In genomic region chr5:53258038-53258786, GRCm38 (mm10) we compare ENCODE assay signal across 8 mouse cellular contexts. TPM values are rescaled to one million over a fixed set of nuclear protein-coding genes. Genes with fewer than 3 reads are reported as not detected.
A peak's percentile ranks its signal among the peaks of the same experiment; 100 is the strongest.
DNase-seq lines count a peak whose midpoint lies in the region; ATAC-seq and TF ChIP-seq lines count a peak whose summit lies in the region.

No protein-coding gene starts in this region.

- DNase-seq in heart, adult 18-20 months: no peak
- DNase-seq in ES-E14 (ENCODE audit: low read depth, low spot score): no peak
- peak; percentile 63 for DNase-seq in embryo, embryonic 9.5 days (ENCODE audit: extremely low spot score)
- DNase-seq in retina, postnatal 1 day: peak; percentile 75
- DNase-seq in spleen, adult 18-20 months: no peak

- peak overlapping the region; percentile 61 for H3K9ac ChIP-seq in heart, embryonic 11.5 days (ENCODE audit: low read depth, low read length)
- 0 out of 2 replicates have a peak overlapping the region, but pooled peaks have one; percentile 0 for H3K9ac ChIP-seq in ES-E14 (ENCODE audit: insufficient read depth, low read depth, low read length, poor library complexity, severe bottlenecking)
- H3K9ac ChIP-seq in hindbrain, embryonic 15.5 days: peak overlapping the region; percentile 28
- no peak overlapping the region for H3K9ac ChIP-seq in liver, embryonic 16.5 days (ENCODE audit: low read depth, low read length)

- peaks cover 4% of the 10 kb centered on the region for H3K4me1 ChIP-seq in heart, embryonic 11.5 days (ENCODE audit: control insufficient read depth, insufficient read depth, low read length)
- peaks cover 3 to 7% of the 10 kb centered on the region in 2 experiments; a peak in 3 of 4 replicates for H3K4me1 ChIP-seq in ES-E14 (ENCODE audit: control insufficient read depth in 2 of 2, insufficient read depth in 2 of 2, low read length in 2 of 2, poor library complexity in 1 of 2)
- peaks cover 18% of the 10 kb centered on the region for H3K4me1 ChIP-seq in hindbrain, embryonic 15.5 days (replicated peaks)
- H3K4me1 ChIP-seq in liver, embryonic 16.5 days (ENCODE audit: control insufficient read depth, low read depth, low read length): no peaks in the 10 kb centered on the region

- in situ Hi-C loops in ES-E14 (cut with MboI; ENCODE audit: low sequenced_read_pairs in 2 of 2, unreplicated experiment in 2 of 2): no loop called here

- H3K4me3 ChIP-seq in heart, embryonic 11.5 days (ENCODE audit: low read depth, low read length): peak overlapping the region; percentile 40
- peak overlapping the region; percentile 8 to 14; a peak in 3 of 4 replicates for H3K4me3 ChIP-seq in ES-E14 (ENCODE audit: insufficient read depth in 1 of 2, low read depth in 1 of 2, low read length in 2 of 2, poor library complexity in 1 of 2, severe bottlenecking in 1 of 2)
- H3K4me3 ChIP-seq in hindbrain, embryonic 15.5 days: peak overlapping the region; percentile 36
- peak overlapping the region; percentile 25 for H3K4me3 ChIP-seq in liver, embryonic 16.5 days (ENCODE audit: low read depth, low read length)

- H3K4me2 ChIP-seq in heart, embryonic 11.5 days: peak overlapping the region; percentile 83
- peak overlapping the region; percentile 78 for H3K4me2 ChIP-seq in hindbrain, embryonic 15.5 days
- peak overlapping the region; percentile 25 for H3K4me2 ChIP-seq in liver, embryonic 16.5 days (ENCODE audit: low read depth, low read length)

- 2% methylated on average over 29 of the region's 29 CpGs for WGBS in heart, embryonic 11.5 days (ENCODE audit: insufficient replicate concordance)
- WGBS in hindbrain, embryonic 15.5 days: 6% methylated on average over 29 of the region's 29 CpGs
- WGBS in liver, embryonic 16.5 days (ENCODE audit: insufficient replicate concordance): 4% methylated on average over 29 of the region's 29 CpGs

- 0 out of 2 replicates have a peak overlapping the region, but pooled peaks have one; percentile 22 for H3K27ac ChIP-seq in heart, embryonic 11.5 days (ENCODE audit: low read depth, low read length)
- H3K27ac ChIP-seq in ES-E14 (ENCODE audit: insufficient read depth, low read depth, low read length, poor library complexity, severe bottlenecking): no peak overlapping the region
- no peak overlapping the region for H3K27ac ChIP-seq in hindbrain, embryonic 15.5 days (replicated peaks)
- H3K27ac ChIP-seq in liver, embryonic 16.5 days (ENCODE audit: low read length): no peak overlapping the region

- H3K36me3 ChIP-seq in heart, embryonic 11.5 days (ENCODE audit: control insufficient read depth, insufficient read depth, low read length): no peaks in the 10 kb centered on the region
- no peaks in the 10 kb centered on the region for H3K36me3 ChIP-seq in ES-E14 (ENCODE audit: control insufficient read depth, insufficient read depth, low read length, poor library complexity, severe bottlenecking)
- no peaks in the 10 kb centered on the region for H3K36me3 ChIP-seq in hindbrain, embryonic 15.5 days
- no peaks in the 10 kb centered on the region for H3K36me3 ChIP-seq in liver, embryonic 16.5 days (ENCODE audit: control insufficient read depth, insufficient read depth)

- no peaks in the 10 kb centered on the region for H3K9me3 ChIP-seq in heart, embryonic 11.5 days (replicated peaks; ENCODE audit: control insufficient read depth, low read length)
- H3K9me3 ChIP-seq in ES-E14 (ENCODE audit: control insufficient read depth, insufficient read depth, low read depth, low read length): no peaks in the 10 kb centered on the region
- H3K9me3 ChIP-seq in hindbrain, embryonic 15.5 days: no peaks in the 10 kb centered on the region
- H3K9me3 ChIP-seq in liver, embryonic 16.5 days (replicated peaks; ENCODE audit: control insufficient read depth, low read length): no peaks in the 10 kb centered on the region

- ATAC-seq in heart, embryonic 11.5 days (replicated peaks; ENCODE audit: insufficient number of reproducible peaks, low FRiP score, low TSS enrichment): peak; percentile 67; the same call in 1 of the 2 replicates
- peak; percentile 32; the same call in 1 of the 2 replicates for ATAC-seq in hindbrain, embryonic 15.5 days (ENCODE audit: low FRiP score, low read depth)
- no peak for ATAC-seq in liver, embryonic 16.5 days (ENCODE audit: low read depth)

- no peaks in the 10 kb centered on the region for H3K27me3 ChIP-seq in heart, embryonic 11.5 days (ENCODE audit: control insufficient read depth, insufficient read depth, low read length)
- no peaks in the 10 kb centered on the region for H3K27me3 ChIP-seq in hindbrain, embryonic 15.5 days
- peaks cover 18% of the 10 kb centered on the region for H3K27me3 ChIP-seq in liver, embryonic 16.5 days (ENCODE audit: control insufficient read depth, insufficient read depth, low read depth, low read length)

TF ChIP-seq in ES-E14, 5 proteins besides CTCF, POLR2A, EP300 and RAD21:
- TF ChIP-seq MAFK (IDR thresholded peaks at IDR 0.05; ENCODE audit: insufficient read depth, low read depth, low read length): no peak
- no peak for TF ChIP-seq ZNF384 (IDR thresholded peaks at IDR 0.05; ENCODE audit: low read depth, low read length)
- no peak for TF ChIP-seq CHD2 (IDR thresholded peaks at IDR 0.05; ENCODE audit: low read depth, low read length)
- no peak for TF ChIP-seq ZC3H11A (IDR thresholded peaks at IDR 0.05; ENCODE audit: borderline replicate concordance, low read depth, low read length)
- TF ChIP-seq HCFC1 (IDR thresholded peaks at IDR 0.05; ENCODE audit: borderline replicate concordance, insufficient read depth, low read length): no peak

RNA-seq across cellular contexts. Expression of gene Smim20, which starts 8.7 kb away (rescaled TPM):
- polyA plus RNA-seq in heart, embryonic 11.5 days (2014; fragmentation: Nextera tagmentation; extraction: Ambion mirVana): 146 and 150 TPM in 2 replicates
- 100 to 1,000 TPM; 102 to 119 TPM for total RNA-seq in heart, adult 18-20 months (2021)
- total RNA-seq in ES-E14 (2012; rRNA removed): 32.6 and 36.1 TPM in 2 replicates
- 72.9 and 79.5 TPM in 2 replicates for polyA plus RNA-seq in hindbrain, embryonic 15.5 days (2015; fragmentation: Nextera tagmentation; extraction: Ambion mirVana)
- polyA plus RNA-seq in liver, embryonic 16.5 days (2015; fragmentation: Nextera tagmentation; extraction: Ambion mirVana): 27.0 and 30.9 TPM in 2 replicates

RNA-seq across cellular contexts. Expression of gene Sel1l3, which starts 44.5 kb away (rescaled TPM):
- 1.5 and 1.9 TPM in 2 replicates for polyA plus RNA-seq in heart, embryonic 11.5 days (2014; fragmentation: Nextera tagmentation; extraction: Ambion mirVana)
- total RNA-seq in heart, adult 18-20 months (2021): 1 to 10 TPM in 1 of 2 experiments, under 1 TPM in 1; 0.89 to 1.3 TPM
- total RNA-seq in ES-E14 (2012; rRNA removed): 1.3 and 3.0 TPM in 2 replicates
- polyA plus RNA-seq in hindbrain, embryonic 15.5 days (2015; fragmentation: Nextera tagmentation; extraction: Ambion mirVana): 6.3 and 6.9 TPM in 2 replicates
- polyA plus RNA-seq in liver, embryonic 16.5 days (2015; fragmentation: Nextera tagmentation; extraction: Ambion mirVana): 0.21 TPM in 1 of 2 replicates, not detected in the other

Comparison
In these comparisons a context has a peak if more than half of its experiments do, and no peak if none do; other contexts are left out.
1. H3K4me2 ChIP-seq: peak in every context shown above with its lines; median percentile 83 in heart, embryonic 11.5 days; 78 in hindbrain, embryonic 15.5 days; 25 in liver, embryonic 16.5 days.
2. DNase-seq: peak in embryo, embryonic 9.5 days (single experiment) and retina, postnatal 1 day (single experiment); none in heart, adult 18-20 months (0 of 2), ES-E14 (single experiment) and spleen, adult 18-20 months (0 of 2).
3. Peak in every context shown above with its lines, with median percentiles within 50 percentile points of each other: H3K4me3 ChIP-seq.